Mouse (Mus musculus): ENCODE results near the gene Tnpo2. TPM values are rescaled to one million over a fixed set of nuclear protein-coding genes. Genes with fewer than 3 reads are reported as not detected.

Tnpo2 gene
- total and polyA plus RNA-seq, 2 experiments from 2014 or later = 49.1 to 183 TPM

DNA sequence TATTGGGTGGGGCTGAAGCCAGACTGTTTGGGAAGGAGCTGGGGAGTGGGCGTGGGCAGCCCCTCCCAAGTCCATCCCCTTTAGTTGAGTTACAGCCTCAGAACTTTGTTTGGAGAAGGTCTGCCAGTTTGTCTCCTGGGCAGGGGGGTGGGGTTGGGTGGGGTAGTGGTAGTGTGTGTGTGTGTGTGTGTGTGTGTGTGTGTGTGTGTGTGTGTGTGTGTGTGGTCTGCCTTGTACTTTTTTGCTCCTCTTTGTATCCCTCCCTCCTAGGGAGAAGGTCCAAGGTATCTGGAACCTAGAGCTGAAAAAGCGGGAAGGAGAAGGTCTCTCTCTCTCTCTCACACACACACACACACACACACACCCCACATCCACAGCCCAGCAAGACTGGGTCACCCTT lies 22.3 kb upstream of the Tnpo2 start, which contains the start of gene Best2:
Best2 (minus strand) TSS at position 101 of the 400 bp plus-strand sequence.
- Histone ChIP-seq H3K4me1 (ENCODE audit: insufficient read depth, low read length) (no peaks in the 10 kb centered on the region), H3K27ac (no peak within 1 kb of the TSS), H3K4me2 (ENCODE audit: low read depth, low read length) (peak within 1 kb of the TSS; percentile 56), H3K36me3 (ENCODE audit: insufficient read depth, low read length) (peaks cover 20% of the 10 kb centered on the region), H3K4me3 (ENCODE audit: low read length) (peak within 1 kb of the TSS; percentile 28), H3K9ac (replicated peaks; ENCODE audit: low read length) (no peak within 1 kb of the TSS), H3K9me3 (ENCODE audit: low read length) (no peaks in the 10 kb centered on the region), H3K27me3 (ENCODE audit: insufficient read depth, low read length) (peaks cover 16% of the 10 kb centered on the region; the same call in 1 of the 2 replicates)
- no peak for TF ChIP-seq CTCF (IDR thresholded peaks at IDR 0.05; ENCODE audit: low read depth)
- ATAC-seq (no peak), DNase-seq (ENCODE audit: low spot score) (no peak)
- 60% methylated on average over 2 of the region's 2 CpGs for WGBS

GRCm38 (mm10) chr8:85016724-85017123 lies 20.0 kb upstream of the Tnpo2 start:
- DNase-seq (ENCODE audit: low spot score) (no peak), ATAC-seq (no peak)
- peaks cover 25% of the 10 kb centered on the region for H3K36me3 ChIP-seq (ENCODE audit: insufficient read depth, low read length)
- H3K4me2 ChIP-seq (ENCODE audit: low read depth, low read length) = no peak overlapping the region
- H3K4me3 ChIP-seq (ENCODE audit: low read length) = no peak overlapping the region
- 65% methylated on average over 10 of the region's 10 CpGs for WGBS
- H3K9ac ChIP-seq (replicated peaks; ENCODE audit: low read length) = no peak overlapping the region
- no peaks in the 10 kb centered on the region for H3K4me1 ChIP-seq (ENCODE audit: insufficient read depth, low read length)
- H3K27me3 ChIP-seq (ENCODE audit: insufficient read depth, low read length) = peaks cover 7% of the 10 kb centered on the region; the same call in 1 of the 2 replicates
- H3K27ac ChIP-seq = no peak overlapping the region
- TF ChIP-seq CTCF (IDR thresholded peaks at IDR 0.05; ENCODE audit: low read depth) = no peak
- H3K9me3 ChIP-seq (ENCODE audit: low read length) = no peaks in the 10 kb centered on the region

DNA sequence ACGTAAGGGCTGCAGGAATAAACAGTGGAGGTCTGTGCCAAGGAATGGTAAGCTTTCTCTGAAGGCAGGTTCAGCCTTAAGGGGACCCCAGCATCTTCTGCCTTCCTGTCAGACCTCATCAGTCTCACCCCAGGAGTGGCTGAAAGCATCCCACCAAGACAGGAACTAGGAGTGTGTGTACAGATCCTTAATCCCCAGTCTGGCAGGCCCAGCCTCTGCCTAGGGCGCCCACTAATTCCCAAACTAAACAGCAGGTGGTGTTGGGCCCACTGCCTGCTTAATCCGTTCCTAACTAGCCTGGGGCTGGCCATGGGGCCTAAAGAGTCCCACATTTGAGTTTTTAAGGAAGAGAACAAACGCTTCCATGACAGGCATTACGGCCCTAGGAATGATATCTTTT lies 19.5 kb upstream of the Tnpo2 start:
- H3K27me3 ChIP-seq (ENCODE audit: insufficient read depth, low read length) = peaks cover 5% of the 10 kb centered on the region; the same call in 1 of the 2 replicates
- H3K9me3 ChIP-seq (ENCODE audit: low read length) = no peaks in the 10 kb centered on the region
- 43% methylated on average over 5 of the region's 5 CpGs for WGBS
- no peak overlapping the region for H3K4me3 ChIP-seq (ENCODE audit: low read length)
- H3K4me2 ChIP-seq (ENCODE audit: low read depth, low read length) = no peak overlapping the region
- H3K9ac ChIP-seq (replicated peaks; ENCODE audit: low read length) = no peak overlapping the region
- peaks cover 25% of the 10 kb centered on the region for H3K36me3 ChIP-seq (ENCODE audit: insufficient read depth, low read length)
- ATAC-seq (no peak), DNase-seq (ENCODE audit: low spot score) (no peak)
- no peak overlapping the region for H3K27ac ChIP-seq
- 0 out of 2 replicates have a peak, but pooled peaks have one; percentile 11 for TF ChIP-seq CTCF (IDR thresholded peaks at IDR 0.05; ENCODE audit: low read depth)
- no peaks in the 10 kb centered on the region for H3K4me1 ChIP-seq (ENCODE audit: insufficient read depth, low read length)

GRCm38 (mm10) chr8:85021514-85022055 lies 15.1 kb upstream of the Tnpo2 start:
- Histone ChIP-seq H3K9ac (replicated peaks; ENCODE audit: low read length) (no peak overlapping the region), H3K4me2 (ENCODE audit: low read depth, low read length) (no peak overlapping the region), H3K4me1 (ENCODE audit: insufficient read depth, low read length) (peaks cover 17% of the 10 kb centered on the region), H3K27me3 (ENCODE audit: insufficient read depth, low read length) (no peaks in the 10 kb centered on the region), H3K27ac (no peak overlapping the region), H3K9me3 (ENCODE audit: low read length) (no peaks in the 10 kb centered on the region), H3K36me3 (ENCODE audit: insufficient read depth, low read length) (peaks cover 25% of the 10 kb centered on the region), H3K4me3 (ENCODE audit: low read length) (no peak overlapping the region)
- peak; percentile 39 for TF ChIP-seq CTCF (IDR thresholded peaks at IDR 0.05; ENCODE audit: low read depth)
- ATAC-seq = no peak
- WGBS = 98% methylated on average over 3 of the region's 3 CpGs
- no peak for DNase-seq (ENCODE audit: low spot score)

DNA sequence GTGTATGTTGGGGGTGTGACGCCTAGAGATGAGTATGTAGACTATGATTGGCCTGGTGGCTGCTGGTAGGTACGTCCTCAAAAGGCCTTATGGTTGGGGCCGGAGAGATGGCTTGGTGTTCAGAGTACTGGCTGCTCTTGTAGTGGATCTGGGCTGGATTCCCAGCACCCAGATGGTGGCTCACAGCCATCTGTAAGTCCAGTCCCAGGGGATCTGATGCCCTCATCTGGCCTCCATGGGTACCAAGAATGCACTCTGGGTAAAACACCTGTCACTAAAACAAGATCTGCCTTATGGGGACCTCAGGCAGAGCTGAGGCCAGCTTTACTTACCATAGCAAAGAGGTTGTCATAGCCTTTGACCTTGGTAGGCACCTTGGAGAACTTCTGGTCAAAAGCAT lies 12.9 kb upstream of the Tnpo2 start:
- H3K4me1 ChIP-seq (ENCODE audit: insufficient read depth, low read length) = peaks cover 28% of the 10 kb centered on the region
- DNase-seq (ENCODE audit: low spot score) = no peak
- H3K9ac ChIP-seq (replicated peaks; ENCODE audit: low read length) = no peak overlapping the region
- no peak for ATAC-seq
- TF ChIP-seq CTCF (IDR thresholded peaks at IDR 0.05; ENCODE audit: low read depth) = no peak
- peaks cover 11% of the 10 kb centered on the region for H3K36me3 ChIP-seq (ENCODE audit: insufficient read depth, low read length)
- 0 out of 2 replicates have a peak overlapping the region, but pooled peaks have one; percentile 91 for H3K4me2 ChIP-seq (ENCODE audit: low read depth, low read length)
- no peaks in the 10 kb centered on the region for H3K9me3 ChIP-seq (ENCODE audit: low read length)
- H3K27ac ChIP-seq = no peak overlapping the region
- no peaks in the 10 kb centered on the region for H3K27me3 ChIP-seq (ENCODE audit: insufficient read depth, low read length)
- WGBS = 95% methylated on average over 3 of the region's 3 CpGs
- no peak overlapping the region for H3K4me3 ChIP-seq (ENCODE audit: low read length)

DNA sequence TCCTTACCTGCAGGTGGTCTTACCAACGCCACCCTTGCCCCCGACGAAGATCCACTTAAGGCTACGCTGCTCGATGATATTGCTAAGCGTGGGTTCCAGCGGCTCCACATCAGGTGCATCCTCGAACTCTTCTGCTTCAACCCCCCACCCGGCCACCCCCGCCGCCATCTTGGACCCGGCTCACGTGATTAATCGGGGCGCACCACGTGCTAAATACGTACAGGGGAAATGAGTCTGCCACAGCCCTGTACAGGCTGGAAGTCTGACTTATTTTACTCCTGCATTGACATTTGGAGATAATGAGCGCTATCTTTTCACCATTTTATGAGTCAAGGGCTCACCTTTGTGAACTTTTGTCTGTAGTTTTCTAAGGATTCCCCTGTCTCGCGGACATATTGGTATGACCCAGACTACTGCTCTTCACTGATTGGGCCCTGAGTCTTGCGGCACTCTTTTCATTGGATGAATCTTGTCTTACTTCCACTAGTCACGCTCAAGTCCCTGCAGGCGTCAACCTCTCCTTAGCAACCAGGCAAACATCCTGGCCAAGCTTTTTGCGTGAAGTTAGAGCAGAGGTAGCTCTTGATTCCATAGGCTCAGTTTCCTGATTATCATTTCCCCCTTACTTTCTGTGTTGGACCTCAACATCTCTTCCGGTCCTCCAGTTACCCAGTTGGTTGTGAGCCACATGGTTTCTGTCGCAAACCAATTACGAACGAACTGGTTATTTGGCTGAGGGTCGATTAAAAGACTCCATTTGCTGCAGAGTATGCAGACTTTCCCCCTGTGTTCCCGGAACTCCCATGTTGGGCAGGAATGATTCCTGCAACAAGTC lies 11.4 kb upstream of the Tnpo2 start, which contains the start of gene Asna1:
Asna1 (minus strand) TSS at position 184 of the 835 bp plus-strand sequence.
- peak; percentile 92 for ATAC-seq
- no peaks in the 10 kb centered on the region for H3K27me3 ChIP-seq (ENCODE audit: insufficient read depth, low read length)
- peak; percentile 93 for DNase-seq (ENCODE audit: low spot score)
- H3K9ac ChIP-seq (replicated peaks; ENCODE audit: low read length) = peak within 1 kb of the TSS; percentile 68
- H3K27ac ChIP-seq = peak within 1 kb of the TSS; percentile 95; the same call in 1 of the 2 replicates
- peaks cover 32% of the 10 kb centered on the region for H3K4me1 ChIP-seq (ENCODE audit: insufficient read depth, low read length)
- H3K4me2 ChIP-seq (ENCODE audit: low read depth, low read length) = peak within 1 kb of the TSS; percentile 91
- 4% methylated on average over 30 of the region's 30 CpGs for WGBS
- H3K4me3 ChIP-seq (ENCODE audit: low read length) = peak within 1 kb of the TSS; percentile 75
- 0 out of 2 replicates have a peak, but pooled peaks have one; percentile 7 for TF ChIP-seq CTCF (IDR thresholded peaks at IDR 0.05; ENCODE audit: low read depth)
- peaks cover 8% of the 10 kb centered on the region for H3K36me3 ChIP-seq (ENCODE audit: insufficient read depth, low read length)
- H3K9me3 ChIP-seq (ENCODE audit: low read length) = no peaks in the 10 kb centered on the region
